ENCODE assay signal across 22 mouse cellular contexts in the genomic region with DNA sequence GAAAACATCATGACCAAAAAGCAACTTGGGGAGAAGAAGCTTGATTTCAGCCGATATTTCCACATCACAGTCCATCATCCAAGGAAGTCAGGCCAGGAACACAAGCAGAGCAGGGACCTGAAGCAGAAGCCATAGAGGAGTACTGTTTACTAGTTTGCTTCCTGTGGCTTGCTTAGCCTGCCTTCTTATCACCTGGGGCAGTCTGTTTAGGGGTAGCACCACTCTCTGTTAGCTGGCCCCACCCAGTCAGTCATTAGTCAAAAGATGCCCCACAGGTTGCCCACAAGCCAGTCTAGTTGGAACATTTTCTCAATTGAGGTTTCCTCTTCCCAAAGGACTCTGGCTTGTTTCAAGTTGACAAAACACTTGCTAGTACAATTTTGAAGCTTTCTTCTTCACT.
A peak's percentile ranks its signal among the peaks of the same experiment; 100 is the strongest.
DNase-seq lines count a peak whose midpoint lies in the region; ATAC-seq and TF ChIP-seq lines count a peak whose summit lies in the region.
"Had no signal": no experiment of that assay in that cellular context is flagged by ENCODE, and none has a peak within 500 bp of the region (broad histone marks: within the 10 kb centered on the region; RNA-seq: fewer than 3 reads in every experiment).

No protein-coding gene starts in this region.

- TF ChIP-seq EP300 in CH12.LX (IDR thresholded peaks at IDR 0.05; ENCODE audit: low read length), result no peak
- TF ChIP-seq EP300 in liver, postnatal 0 days (IDR thresholded peaks at IDR 0.05; ENCODE audit: low read depth), result no peak

- peak; percentile 21 for DNase-seq in CH12.LX (ENCODE audit: extremely low read depth)
- DNase-seq in liver, embryonic 13.5 days, result no peak
- no peak for DNase-seq in liver, postnatal 0 days
- no peak for DNase-seq in right cerebral cortex, postnatal 25 days
- DNase-seq in thymus, postnatal 25 days, result no peak
- no peak for DNase-seq in forebrain, embryonic 10.5 days (ENCODE audit: extremely low spot score, low spot score)
- DNase-seq: adrenal gland, postnatal 25 days; cerebellum, adult 2 months; cerebellum, postnatal 10 days; gastrocnemius, postnatal 10 days; heart, adult 2 months; heart, postnatal 14 days had no signal

- H3K4me1 ChIP-seq in CH12.LX (ENCODE audit: control insufficient read depth in 1 of 2, insufficient read depth in 2 of 2), result peaks cover 0 to 11% of the 10 kb centered on the region in 2 experiments; a peak in 2 of 4 replicates
- no peaks in the 10 kb centered on the region; the same call in 1 of the 2 replicates for H3K4me1 ChIP-seq in liver, embryonic 13.5 days (replicated peaks)
- H3K4me1 ChIP-seq in liver, postnatal 0 days (ENCODE audit: insufficient read depth), result no peaks in the 10 kb centered on the region
- no peaks in the 10 kb centered on the region for H3K4me1 ChIP-seq in forebrain, embryonic 13.5 days
- no peaks in the 10 kb centered on the region for H3K4me1 ChIP-seq in forebrain, embryonic 10.5 days
- H3K4me1 ChIP-seq: embryonic facial prominence, embryonic 12.5 days; forebrain, embryonic 15.5 days; heart, embryonic 15.5 days; hindbrain, embryonic 10.5 days had no signal

- H3K9ac ChIP-seq in CH12.LX (ENCODE audit: insufficient read depth, low read depth), result no peak overlapping the region
- no peak overlapping the region for H3K9ac ChIP-seq in liver, embryonic 13.5 days
- H3K9ac ChIP-seq in liver, postnatal 0 days (replicated peaks), result no peak overlapping the region
- H3K9ac ChIP-seq in forebrain, embryonic 13.5 days, result no peak overlapping the region
- H3K9ac ChIP-seq: embryonic facial prominence, embryonic 12.5 days; forebrain, embryonic 15.5 days; heart, embryonic 15.5 days; hindbrain, embryonic 14.5 days had no signal

- TF ChIP-seq CTCF in CH12.LX (conservative IDR thresholded peaks at IDR 0.05 in 1 of 2, IDR thresholded peaks at IDR 0.05 in 1 of 2; ENCODE audit: low read depth in 2 of 2, low read length in 2 of 2), result no peak
- no peak for TF ChIP-seq CTCF in liver, postnatal 0 days (IDR thresholded peaks at IDR 0.05; ENCODE audit: low read depth)

- in situ Hi-C loops in CH12.LX (cut with MboI; ENCODE audit: low pct_ligation_motif_present, low pct_unique_long_range_greater_than_20kb, low sequenced_read_pairs), result no loop called here

- H3K9me3 ChIP-seq in CH12.LX (replicated peaks; ENCODE audit: low read length), result no peaks in the 10 kb centered on the region
- H3K9me3 ChIP-seq in liver, embryonic 13.5 days (replicated peaks), result no peaks in the 10 kb centered on the region
- no peaks in the 10 kb centered on the region for H3K9me3 ChIP-seq in liver, postnatal 0 days (ENCODE audit: low read length)
- H3K9me3 ChIP-seq in forebrain, embryonic 13.5 days (replicated peaks), result no peaks in the 10 kb centered on the region
- H3K9me3 ChIP-seq in forebrain, embryonic 10.5 days, result no peaks in the 10 kb centered on the region
- H3K9me3 ChIP-seq: embryonic facial prominence, embryonic 12.5 days; forebrain, embryonic 15.5 days; heart, embryonic 15.5 days; hindbrain, embryonic 10.5 days had no signal

- H3K79me2 ChIP-seq in CH12.LX (replicated peaks; ENCODE audit: control insufficient read depth, extremely low read depth, insufficient read depth, poor library complexity, severe bottlenecking), result no peaks in the 10 kb centered on the region

- no peaks in the 10 kb centered on the region for H3K36me3 ChIP-seq in CH12.LX (replicated peaks in 1 of 2; ENCODE audit: control insufficient read depth in 1 of 2, insufficient read depth in 1 of 2, low read length in 1 of 2)
- no peaks in the 10 kb centered on the region for H3K36me3 ChIP-seq in liver, embryonic 13.5 days
- no peaks in the 10 kb centered on the region for H3K36me3 ChIP-seq in liver, postnatal 0 days (replicated peaks; ENCODE audit: insufficient read depth, low read length)
- H3K36me3 ChIP-seq in forebrain, embryonic 13.5 days (ENCODE audit: poor library complexity, severe bottlenecking), result no peaks in the 10 kb centered on the region
- no peaks in the 10 kb centered on the region for H3K36me3 ChIP-seq in forebrain, embryonic 10.5 days (replicated peaks)
- H3K36me3 ChIP-seq: embryonic facial prominence, embryonic 12.5 days; forebrain, embryonic 15.5 days; heart, embryonic 15.5 days; hindbrain, embryonic 10.5 days had no signal

- no peak overlapping the region for H3K27ac ChIP-seq in CH12.LX (ENCODE audit: insufficient read depth, low read depth)
- H3K27ac ChIP-seq in liver, embryonic 13.5 days, result no peak overlapping the region
- no peak overlapping the region for H3K27ac ChIP-seq in liver, postnatal 0 days (ENCODE audit: low read depth)
- no peak overlapping the region for H3K27ac ChIP-seq in forebrain, embryonic 13.5 days
- no peak overlapping the region for H3K27ac ChIP-seq in forebrain, embryonic 10.5 days
- H3K27ac ChIP-seq: embryonic facial prominence, embryonic 12.5 days; forebrain, embryonic 15.5 days; heart, adult 2 months; heart, embryonic 15.5 days; hindbrain, embryonic 10.5 days; hindbrain, embryonic 14.5 days had no signal

- TF ChIP-seq POLR2A in CH12.LX (IDR thresholded peaks at IDR 0.05; ENCODE audit: low read depth, low read length), result no peak

- no peaks in the 10 kb centered on the region for H3K27me3 ChIP-seq in CH12.LX (replicated peaks)
- H3K27me3 ChIP-seq in liver, embryonic 13.5 days, result peaks cover 8% of the 10 kb centered on the region; the same call in 1 of the 2 replicates
- H3K27me3 ChIP-seq in liver, postnatal 0 days (ENCODE audit: insufficient read depth, low read length), result peaks cover 3% of the 10 kb centered on the region; the same call in 1 of the 2 replicates
- H3K27me3 ChIP-seq in forebrain, embryonic 13.5 days, result peaks cover 11% of the 10 kb centered on the region
- H3K27me3 ChIP-seq in forebrain, embryonic 10.5 days (ENCODE audit: poor library complexity, severe bottlenecking), result peaks cover 97% of the 10 kb centered on the region
- H3K27me3 ChIP-seq: forebrain, embryonic 15.5 days; heart, embryonic 15.5 days had no signal

- dilution Hi-C loops in CH12.LX (cut with MboI; ENCODE audit: extremely low pct_ligation_motif_present, extremely low pct_unique_long_range_greater_than_20kb, low sequenced_read_pairs), result no loop called here

- 73% methylated on average over 1 of the region's 1 CpGs for WGBS in liver, embryonic 13.5 days (ENCODE audit: insufficient replicate concordance)
- WGBS in liver, postnatal 0 days (ENCODE audit: insufficient replicate concordance), result 67% methylated on average over 1 of the region's 1 CpGs
- 93% methylated on average over 1 of the region's 1 CpGs for WGBS in forebrain, embryonic 13.5 days
- 83% methylated on average over 1 of the region's 1 CpGs for WGBS in forebrain, embryonic 10.5 days

- no peak for TF ChIP-seq RAD21 in CH12.LX (IDR thresholded peaks at IDR 0.05; ENCODE audit: low read depth, low read length)

- no peak overlapping the region for H3K4me3 ChIP-seq in CH12.LX (replicated peaks in 1 of 3; ENCODE audit: low read depth in 2 of 3, low read length in 2 of 3, poor library complexity in 1 of 3)
- no peak overlapping the region for H3K4me3 ChIP-seq in liver, embryonic 13.5 days (replicated peaks)
- H3K4me3 ChIP-seq in liver, postnatal 0 days (ENCODE audit: low read depth, low read length), result no peak overlapping the region
- H3K4me3 ChIP-seq in forebrain, embryonic 13.5 days, result no peak overlapping the region
- H3K4me3 ChIP-seq in forebrain, embryonic 10.5 days, result no peak overlapping the region
- H3K4me3 ChIP-seq: embryonic facial prominence, embryonic 12.5 days; forebrain, embryonic 15.5 days; heart, adult 2 months; heart, embryonic 15.5 days; hindbrain, embryonic 10.5 days had no signal

- peak; percentile 92 for ATAC-seq in erythroblast, adult 5-6 weeks (replicated peaks; ENCODE audit: low FRiP score, poor library complexity, severe bottlenecking)
- peak; percentile 92 for ATAC-seq in liver, embryonic 13.5 days (ENCODE audit: low read depth)
- ATAC-seq in liver, postnatal 0 days, result peak; percentile 73
- no peak for ATAC-seq in forebrain, embryonic 13.5 days
- ATAC-seq: activated CD4-positive, CD25-positive, alpha-beta regulatory T cell, adult 4 months; forebrain, embryonic 15.5 days; Patski had no signal

- H3K4me2 ChIP-seq in CH12.LX (ENCODE audit: insufficient read depth, low read depth, poor library complexity, severe bottlenecking), result no peak overlapping the region
- H3K4me2 ChIP-seq in liver, embryonic 13.5 days, result no peak overlapping the region
- no peak overlapping the region for H3K4me2 ChIP-seq in liver, postnatal 0 days (ENCODE audit: low read depth, low read length)
- no peak overlapping the region for H3K4me2 ChIP-seq in forebrain, embryonic 13.5 days
- H3K4me2 ChIP-seq: embryonic facial prominence, embryonic 12.5 days; forebrain, embryonic 15.5 days; heart, embryonic 11.5 days; heart, embryonic 15.5 days; hindbrain, embryonic 14.5 days had no signal

TF ChIP-seq in CH12.LX, 34 proteins besides CTCF, POLR2A, EP300 and RAD21:
- TF ChIP-seq NELFE (IDR thresholded peaks at IDR 0.05; ENCODE audit: low read depth, low read length), result no peak
- TF ChIP-seq IRF4 (IDR thresholded peaks at IDR 0.05; ENCODE audit: low read depth, low read length), result peak; percentile 37; the same call in 1 of the 2 replicates
